Mouse (Mus musculus): ENCODE data around the gene Dnah12. TPM values are rescaled to one million over a fixed set of nuclear protein-coding genes. Genes with fewer than 3 reads are reported as not detected.
"Not testable (repeated sequence)": the region's sequence is repeated elsewhere in the genome, so short reads cannot be mapped to it uniquely, and the experiment has no call there.

Gene Dnah12
- polyA plus RNA-seq, 1 experiment from 2014 or later = not detected

DNA sequence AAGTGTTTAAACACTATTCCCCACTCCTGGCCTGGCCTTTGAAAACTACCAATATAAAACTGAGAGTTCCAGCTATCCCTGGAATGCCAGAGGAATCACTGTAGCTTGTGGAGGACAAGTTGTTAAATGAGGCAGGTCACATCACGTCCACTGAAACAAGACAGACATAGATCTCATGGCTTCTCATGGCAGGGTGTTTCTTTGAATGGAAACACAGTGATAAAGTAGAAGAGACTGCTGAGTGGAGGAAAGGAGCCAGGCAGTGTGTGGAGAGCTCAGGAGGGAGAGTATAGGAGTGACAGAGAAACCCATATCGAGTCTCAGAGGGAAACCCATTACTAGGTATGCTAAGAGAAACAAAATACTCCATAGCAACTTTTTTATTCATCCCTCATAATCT lies 2.3 kb upstream of the Dnah12 start:
- 82% methylated on average over 2 of the region's 2 CpGs for WGBS
- Histone ChIP-seq H3K27me3 (ENCODE audit: control insufficient read depth, insufficient read depth, low read length) (no peaks in the 10 kb centered on the region), H3K9me3 (ENCODE audit: control insufficient read depth, low read length) (no peaks in the 10 kb centered on the region), H3K4me2 (replicated peaks; ENCODE audit: low read depth, low read length) (no peak overlapping the region), H3K4me3 (ENCODE audit: low read depth, low read length) (no peak overlapping the region), H3K4me1 (replicated peaks; ENCODE audit: control insufficient read depth, insufficient read depth, low read length) (no peaks in the 10 kb centered on the region), H3K27ac (ENCODE audit: low read depth, low read length) (no peak overlapping the region), H3K9ac (ENCODE audit: low read depth, low read length) (no peak overlapping the region), H3K36me3 (ENCODE audit: control insufficient read depth, insufficient read depth, low read length) (no peaks in the 10 kb centered on the region)
- ATAC-seq (ENCODE audit: low FRiP score) (no peak), DNase-seq (ENCODE audit: low spot score) (no peak)

DNA sequence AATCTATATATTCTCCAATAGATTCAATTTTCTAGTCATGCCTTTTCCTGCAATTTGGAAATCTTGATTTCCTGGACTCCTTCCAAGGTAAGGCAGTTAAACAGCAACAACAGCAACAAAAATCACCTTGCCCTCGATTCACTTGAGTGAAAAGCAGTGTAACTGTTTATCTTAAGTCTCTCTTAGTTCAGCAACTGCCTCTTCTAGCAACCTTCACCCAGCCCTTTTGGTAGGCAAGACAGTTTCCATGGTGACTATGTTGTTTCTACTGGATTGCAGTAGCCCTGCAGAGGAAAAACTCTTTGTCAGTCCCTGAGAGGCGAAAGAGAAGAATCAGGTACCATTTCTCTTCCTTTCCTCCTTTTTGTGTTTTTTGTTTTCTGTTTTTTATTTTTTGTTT lies 1.7 kb upstream of the Dnah12 start:
- Histone ChIP-seq H3K9ac (ENCODE audit: low read depth, low read length) (no peak overlapping the region), H3K4me3 (ENCODE audit: low read depth, low read length) (no peak overlapping the region), H3K4me1 (replicated peaks; ENCODE audit: control insufficient read depth, insufficient read depth, low read length) (no peaks in the 10 kb centered on the region), H3K9me3 (ENCODE audit: control insufficient read depth, low read length) (no peaks in the 10 kb centered on the region), H3K4me2 (replicated peaks; ENCODE audit: low read depth, low read length) (no peak overlapping the region), H3K27ac (ENCODE audit: low read depth, low read length) (no peak overlapping the region), H3K36me3 (ENCODE audit: control insufficient read depth, insufficient read depth, low read length) (no peaks in the 10 kb centered on the region), H3K27me3 (ENCODE audit: control insufficient read depth, insufficient read depth, low read length) (no peaks in the 10 kb centered on the region)
- 67% methylated on average over 2 of the region's 2 CpGs for WGBS
- ATAC-seq (ENCODE audit: low FRiP score) = no peak
- no peak for DNase-seq (ENCODE audit: low spot score)

DNA sequence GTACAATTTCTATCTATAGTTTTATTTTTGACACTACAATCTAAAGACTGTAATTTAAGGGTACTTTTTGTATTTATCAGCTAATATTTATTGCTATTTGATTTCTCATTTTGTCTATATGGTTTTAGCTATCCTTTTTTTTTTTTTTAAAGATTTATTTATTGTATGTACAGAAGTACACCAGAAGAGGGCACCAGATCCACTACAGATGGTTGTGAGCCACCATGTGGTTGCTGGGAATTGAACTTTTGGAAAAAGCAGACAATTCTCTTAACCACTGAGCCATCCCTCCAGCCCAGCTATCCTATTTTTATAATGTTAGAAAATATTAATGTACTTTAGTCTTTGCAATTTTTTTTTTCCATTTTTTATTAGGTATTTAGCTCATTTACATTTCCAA lies 4.8 kb downstream of the Dnah12 start:
- Histone ChIP-seq H3K9ac (ENCODE audit: low read depth, low read length) (no peak overlapping the region), H3K4me3 (ENCODE audit: low read depth, low read length) (no peak overlapping the region), H3K4me1 (replicated peaks; ENCODE audit: control insufficient read depth, insufficient read depth, low read length) (no peaks in the 10 kb centered on the region), H3K36me3 (ENCODE audit: control insufficient read depth, insufficient read depth, low read length) (no peaks in the 10 kb centered on the region), H3K9me3 (ENCODE audit: control insufficient read depth, low read length) (no peaks in the 10 kb centered on the region), H3K4me2 (replicated peaks; ENCODE audit: low read depth, low read length) (no peak overlapping the region), H3K27ac (ENCODE audit: low read depth, low read length) (no peak overlapping the region), H3K27me3 (ENCODE audit: control insufficient read depth, insufficient read depth, low read length) (no peaks in the 10 kb centered on the region)
- DNase-seq (ENCODE audit: low spot score) = peak; percentile 26
- ATAC-seq (ENCODE audit: low FRiP score) = no peak

DNA sequence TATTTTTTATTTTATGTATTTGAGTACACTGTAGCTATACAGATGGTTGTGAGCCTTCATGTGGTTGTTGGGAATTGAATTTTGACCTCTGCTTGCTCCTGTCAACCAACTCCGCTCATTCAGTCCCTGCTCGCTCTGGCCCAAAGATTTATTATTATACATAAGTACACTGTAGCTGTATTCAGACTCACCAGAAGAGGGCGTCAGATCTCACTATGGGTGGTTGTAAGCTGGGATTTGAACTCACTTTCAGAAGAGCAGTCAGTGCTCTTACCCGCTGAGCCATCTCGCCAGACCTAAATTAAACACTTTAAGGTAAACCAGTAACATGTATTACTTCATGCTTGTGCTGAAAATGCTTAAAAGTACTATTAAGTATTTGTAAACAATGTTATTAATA lies 12.2 kb downstream of the Dnah12 start:
- H3K4me2 ChIP-seq (replicated peaks; ENCODE audit: low read depth, low read length); H3K36me3 ChIP-seq (ENCODE audit: control insufficient read depth, insufficient read depth, low read length); H3K9me3 ChIP-seq (ENCODE audit: control insufficient read depth, low read length); DNase-seq (ENCODE audit: low spot score); H3K4me3 ChIP-seq (ENCODE audit: low read depth, low read length); H3K9ac ChIP-seq (ENCODE audit: low read depth, low read length); ATAC-seq (ENCODE audit: low FRiP score); H3K27ac ChIP-seq (ENCODE audit: low read depth, low read length); H3K4me1 ChIP-seq (replicated peaks; ENCODE audit: control insufficient read depth, insufficient read depth, low read length); H3K27me3 ChIP-seq (ENCODE audit: control insufficient read depth, insufficient read depth, low read length): not testable (repeated sequence)
- 84% methylated on average over 5 of the region's 5 CpGs for WGBS

DNA sequence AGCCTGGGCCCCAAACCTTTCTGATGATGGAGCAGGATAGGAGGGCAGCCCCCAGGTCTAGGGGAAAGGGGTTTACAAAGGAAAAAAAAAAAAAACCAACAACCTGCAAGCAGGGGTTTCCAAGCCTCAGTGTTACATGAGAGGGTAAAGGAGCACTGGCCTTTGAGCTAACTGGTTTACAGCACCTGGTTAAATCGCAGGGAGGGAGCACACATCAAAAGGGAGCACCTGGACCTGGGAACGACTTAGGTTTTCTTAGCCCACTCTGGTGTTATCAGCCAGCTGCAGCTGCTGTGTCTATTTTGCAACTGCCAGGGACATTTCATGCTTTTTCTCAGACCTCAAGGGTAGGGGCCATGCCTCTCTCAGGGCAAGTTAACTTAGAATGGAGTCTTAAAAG lies 26.6 kb downstream of the Dnah12 start:
- H3K4me3 ChIP-seq (ENCODE audit: low read depth, low read length); H3K36me3 ChIP-seq (ENCODE audit: control insufficient read depth, insufficient read depth, low read length); H3K4me1 ChIP-seq (replicated peaks; ENCODE audit: control insufficient read depth, insufficient read depth, low read length); H3K4me2 ChIP-seq (replicated peaks; ENCODE audit: low read depth, low read length); H3K27me3 ChIP-seq (ENCODE audit: control insufficient read depth, insufficient read depth, low read length); H3K27ac ChIP-seq (ENCODE audit: low read depth, low read length); H3K9ac ChIP-seq (ENCODE audit: low read depth, low read length); H3K9me3 ChIP-seq (ENCODE audit: control insufficient read depth, low read length); ATAC-seq (ENCODE audit: low FRiP score); DNase-seq (ENCODE audit: low spot score): not testable (repeated sequence)
- WGBS = 73% methylated on average over 2 of the region's 2 CpGs

- H3K27me3 ChIP-seq (ENCODE audit: control insufficient read depth, insufficient read depth, low read length) = no peaks in the 10 kb centered on the region
- no peak overlapping the region for H3K27ac ChIP-seq (ENCODE audit: low read depth, low read length)
- H3K9me3 ChIP-seq (ENCODE audit: control insufficient read depth, low read length) = no peaks in the 10 kb centered on the region
- ATAC-seq (ENCODE audit: low FRiP score) (no peak), DNase-seq (ENCODE audit: low spot score) (no peak)
- no peak overlapping the region for H3K9ac ChIP-seq (ENCODE audit: low read depth, low read length)
- 92% methylated on average over 3 of the region's 3 CpGs for WGBS
- H3K4me3 ChIP-seq (ENCODE audit: low read depth, low read length) = no peak overlapping the region
- H3K36me3 ChIP-seq (ENCODE audit: control insufficient read depth, insufficient read depth, low read length) = no peaks in the 10 kb centered on the region
- no peak overlapping the region for H3K4me2 ChIP-seq (replicated peaks; ENCODE audit: low read depth, low read length)
- H3K4me1 ChIP-seq (replicated peaks; ENCODE audit: control insufficient read depth, insufficient read depth, low read length) = no peaks in the 10 kb centered on the region
Measured at GRCm38 (mm10) chr14:26724898-26725297, 31.8 kb downstream of the Dnah12 start.

DNA sequence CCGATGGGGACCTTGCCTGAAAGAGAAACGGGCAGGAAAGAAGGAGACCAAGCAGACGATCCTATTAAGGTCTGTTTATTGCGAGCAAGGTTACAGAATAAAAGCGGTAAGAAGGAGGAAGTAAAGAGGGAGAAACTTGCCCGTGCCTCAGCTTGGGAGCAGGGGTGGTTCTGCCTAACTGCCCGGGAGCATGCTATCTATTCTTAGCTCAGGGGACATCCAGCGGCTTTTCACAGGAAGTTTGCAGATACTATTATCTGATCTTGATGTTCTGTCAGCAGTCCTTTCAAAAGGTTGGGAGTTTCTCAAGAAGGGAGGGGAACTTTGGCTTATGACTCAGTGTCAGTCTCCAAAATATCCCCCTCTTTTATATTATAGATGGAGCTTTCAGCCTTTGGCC lies 65.5 kb downstream of the Dnah12 start:
- H3K36me3 ChIP-seq (ENCODE audit: control insufficient read depth, insufficient read depth, low read length) = no peaks in the 10 kb centered on the region
- no peak overlapping the region for H3K27ac ChIP-seq (ENCODE audit: low read depth, low read length)
- no peak overlapping the region for H3K4me3 ChIP-seq (ENCODE audit: low read depth, low read length)
- no peak overlapping the region for H3K4me2 ChIP-seq (replicated peaks; ENCODE audit: low read depth, low read length)
- no peak overlapping the region for H3K9ac ChIP-seq (ENCODE audit: low read depth, low read length)
- no peaks in the 10 kb centered on the region for H3K27me3 ChIP-seq (ENCODE audit: control insufficient read depth, insufficient read depth, low read length)
- ATAC-seq (ENCODE audit: low FRiP score) = no peak
- 79% methylated on average over 8 of the region's 8 CpGs for WGBS
- no peaks in the 10 kb centered on the region for H3K4me1 ChIP-seq (replicated peaks; ENCODE audit: control insufficient read depth, insufficient read depth, low read length)
- DNase-seq (ENCODE audit: low spot score) = no peak
- no peaks in the 10 kb centered on the region for H3K9me3 ChIP-seq (ENCODE audit: control insufficient read depth, low read length)

DNA sequence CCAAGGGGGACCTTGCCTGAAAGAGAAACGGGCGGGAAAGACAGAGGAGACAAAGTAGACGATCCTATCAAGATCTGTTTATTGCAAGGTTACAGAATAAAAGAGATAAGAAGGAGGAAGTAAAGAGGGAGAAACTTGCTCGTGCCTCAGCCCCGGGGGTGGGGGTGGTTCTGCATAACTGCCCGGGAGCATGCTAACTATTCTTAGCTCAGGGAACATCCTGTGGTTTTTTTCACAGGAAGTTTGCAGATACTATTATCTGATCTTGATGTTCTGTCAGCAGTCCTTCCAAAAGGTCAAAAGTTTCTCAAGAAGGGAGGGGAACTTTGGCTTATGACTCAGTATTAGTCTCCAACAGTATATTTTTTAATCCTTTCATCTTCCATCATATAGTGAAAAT lies 71.8 kb downstream of the Dnah12 start:
- Histone ChIP-seq H3K4me2 (replicated peaks; ENCODE audit: low read depth, low read length) (no peak overlapping the region), H3K4me3 (ENCODE audit: low read depth, low read length) (no peak overlapping the region), H3K27ac (ENCODE audit: low read depth, low read length) (no peak overlapping the region), H3K9me3 (ENCODE audit: control insufficient read depth, low read length) (no peaks in the 10 kb centered on the region), H3K27me3 (ENCODE audit: control insufficient read depth, insufficient read depth, low read length) (no peaks in the 10 kb centered on the region), H3K9ac (ENCODE audit: low read depth, low read length) (no peak overlapping the region), H3K4me1 (replicated peaks; ENCODE audit: control insufficient read depth, insufficient read depth, low read length) (no peaks in the 10 kb centered on the region), H3K36me3 (ENCODE audit: control insufficient read depth, insufficient read depth, low read length) (no peaks in the 10 kb centered on the region)
- WGBS = 90% methylated on average over 6 of the region's 6 CpGs
- DNase-seq (ENCODE audit: low spot score) (no peak), ATAC-seq (ENCODE audit: low FRiP score) (no peak)

GRCm38 (mm10) chr14:26768195-26768594 lies 75.1 kb downstream of the Dnah12 start:
- WGBS = 80% methylated on average over 4 of the region's 4 CpGs
- H3K4me2 ChIP-seq (replicated peaks; ENCODE audit: low read depth, low read length) = no peak overlapping the region
- ATAC-seq (ENCODE audit: low FRiP score) = no peak
- no peak for DNase-seq (ENCODE audit: low spot score)
- no peak overlapping the region for H3K9ac ChIP-seq (ENCODE audit: low read depth, low read length)
- H3K9me3 ChIP-seq (ENCODE audit: control insufficient read depth, low read length) = no peaks in the 10 kb centered on the region
- H3K27me3 ChIP-seq (ENCODE audit: control insufficient read depth, insufficient read depth, low read length) = no peaks in the 10 kb centered on the region
- H3K36me3 ChIP-seq (ENCODE audit: control insufficient read depth, insufficient read depth, low read length) = no peaks in the 10 kb centered on the region
- H3K27ac ChIP-seq (ENCODE audit: low read depth, low read length) = no peak overlapping the region
- no peak overlapping the region for H3K4me3 ChIP-seq (ENCODE audit: low read depth, low read length)
- no peaks in the 10 kb centered on the region for H3K4me1 ChIP-seq (replicated peaks; ENCODE audit: control insufficient read depth, insufficient read depth, low read length)

Measured in hindbrain, embryonic 11.5 days (tissue).